Mouse (Mus musculus): ENCODE data around the gene Plekha7. TPM values are rescaled to one million over a fixed set of nuclear protein-coding genes. Genes with fewer than 3 reads are reported as not detected.

The Plekha7 gene
- polyA plus RNA-seq, 1 experiment from 2014 or later: 5.4 TPM

GRCm38 (mm10) chr7:116192096-116192595 lies 116.0 kb downstream of the Plekha7 start:
- Histone ChIP-seq H3K4me1 (peaks cover 3% of the 10 kb centered on the region), H3K36me3 (no peaks in the 10 kb centered on the region), H3K27me3 (replicated peaks) (no peaks in the 10 kb centered on the region), H3K9me3 (replicated peaks) (no peaks in the 10 kb centered on the region), H3K4me3 (replicated peaks) (no peak overlapping the region), H3K27ac (replicated peaks) (no peak overlapping the region), H3K9ac (replicated peaks) (no peak overlapping the region), H3K4me2 (no peak overlapping the region)
- WGBS: 65% methylated on average over 4 of the region's 4 CpGs
- ATAC-seq (ENCODE audit: low FRiP score): no peak

GRCm38 (mm10) chr7:116191138-116191537 lies 117.0 kb downstream of the Plekha7 start:
- H3K27ac ChIP-seq (replicated peaks): no peak overlapping the region

GRCm38 (mm10) chr7:116189708-116190107 lies 118.5 kb downstream of the Plekha7 start:
- H3K4me1 ChIP-seq: peaks cover 22% of the 10 kb centered on the region
- WGBS: 50% methylated on average over 9 of the region's 9 CpGs
- no peak overlapping the region for H3K9ac ChIP-seq (replicated peaks)
- H3K27ac ChIP-seq (replicated peaks): no peak overlapping the region
- H3K4me2 ChIP-seq: no peak overlapping the region
- H3K9me3 ChIP-seq (replicated peaks): no peaks in the 10 kb centered on the region
- no peaks in the 10 kb centered on the region for H3K27me3 ChIP-seq (replicated peaks)
- no peak overlapping the region for H3K4me3 ChIP-seq (replicated peaks)
- no peak for ATAC-seq (ENCODE audit: low FRiP score)
- H3K36me3 ChIP-seq: no peaks in the 10 kb centered on the region

More at GRCm38 (mm10) chr7:116191138-116191537, 117.0 kb downstream of the Plekha7 start:
- 29% methylated on average over 3 of the region's 3 CpGs for WGBS
- H3K36me3 ChIP-seq: no peaks in the 10 kb centered on the region
- no peak overlapping the region for H3K9ac ChIP-seq (replicated peaks)
- H3K27me3 ChIP-seq (replicated peaks): no peaks in the 10 kb centered on the region
- H3K4me2 ChIP-seq: no peak overlapping the region
- ATAC-seq (ENCODE audit: low FRiP score): no peak
- H3K4me3 ChIP-seq (replicated peaks): no peak overlapping the region
- H3K9me3 ChIP-seq (replicated peaks): no peaks in the 10 kb centered on the region
- peaks cover 11% of the 10 kb centered on the region for H3K4me1 ChIP-seq

- Histone ChIP-seq H3K4me1 (peaks cover 31% of the 10 kb centered on the region), H3K4me2 (no peak overlapping the region), H3K4me3 (replicated peaks) (no peak overlapping the region), H3K9ac (replicated peaks) (no peak overlapping the region), H3K27me3 (replicated peaks) (no peaks in the 10 kb centered on the region), H3K9me3 (replicated peaks) (no peaks in the 10 kb centered on the region), H3K36me3 (no peaks in the 10 kb centered on the region), H3K27ac (replicated peaks) (no peak overlapping the region)
- 92% methylated on average over 5 of the region's 5 CpGs for WGBS
- ATAC-seq (ENCODE audit: low FRiP score): no peak
These were observed 119.8 kb downstream of the Plekha7 start for GRCm38 (mm10) chr7:116188391-116188790.

- peaks cover 31% of the 10 kb centered on the region for H3K4me1 ChIP-seq
- no peak overlapping the region for H3K9ac ChIP-seq (replicated peaks)
- H3K27me3 ChIP-seq (replicated peaks): no peaks in the 10 kb centered on the region
- H3K36me3 ChIP-seq: no peaks in the 10 kb centered on the region
- no peak for ATAC-seq (ENCODE audit: low FRiP score)
- H3K9me3 ChIP-seq (replicated peaks): no peaks in the 10 kb centered on the region
- 89% methylated on average over 3 of the region's 3 CpGs for WGBS
- no peak overlapping the region for H3K27ac ChIP-seq (replicated peaks)
- H3K4me3 ChIP-seq (replicated peaks): no peak overlapping the region
- H3K4me2 ChIP-seq: no peak overlapping the region
These were observed 120.7 kb downstream of the Plekha7 start for GRCm38 (mm10) chr7:116187521-116187920.

GRCm38 (mm10) chr7:116186847-116187246 lies 121.3 kb downstream of the Plekha7 start:
- H3K4me1 ChIP-seq: peaks cover 31% of the 10 kb centered on the region
- ATAC-seq (ENCODE audit: low FRiP score): no peak
- no peaks in the 10 kb centered on the region for H3K36me3 ChIP-seq
- H3K9ac ChIP-seq (replicated peaks): no peak overlapping the region
- H3K9me3 ChIP-seq (replicated peaks): no peaks in the 10 kb centered on the region
- no peak overlapping the region for H3K27ac ChIP-seq (replicated peaks)
- WGBS: 84% methylated on average over 1 of the region's 1 CpGs
- H3K27me3 ChIP-seq (replicated peaks): no peaks in the 10 kb centered on the region
- H3K4me3 ChIP-seq (replicated peaks): no peak overlapping the region
- no peak overlapping the region for H3K4me2 ChIP-seq

- Histone ChIP-seq H3K36me3 (no peaks in the 10 kb centered on the region), H3K4me3 (replicated peaks) (no peak overlapping the region), H3K9me3 (replicated peaks) (no peaks in the 10 kb centered on the region), H3K9ac (replicated peaks) (no peak overlapping the region), H3K27ac (replicated peaks) (no peak overlapping the region), H3K4me2 (no peak overlapping the region), H3K27me3 (replicated peaks) (no peaks in the 10 kb centered on the region), H3K4me1 (peaks cover 31% of the 10 kb centered on the region)
- ATAC-seq (ENCODE audit: low FRiP score): no peak
- 58% methylated on average over 5 of the region's 5 CpGs for WGBS
These were observed 122.0 kb downstream of the Plekha7 start for GRCm38 (mm10) chr7:116186156-116186555.

- Histone ChIP-seq H3K9ac (replicated peaks) (no peak overlapping the region), H3K27me3 (replicated peaks) (no peaks in the 10 kb centered on the region), H3K4me3 (replicated peaks) (no peak overlapping the region), H3K36me3 (no peaks in the 10 kb centered on the region), H3K4me1 (peaks cover 31% of the 10 kb centered on the region), H3K9me3 (replicated peaks) (no peaks in the 10 kb centered on the region), H3K4me2 (no peak overlapping the region), H3K27ac (replicated peaks) (peak overlapping the region; percentile 33; the same call in 1 of the 2 replicates)
- 15% methylated on average over 11 of the region's 11 CpGs for WGBS
- no peak for ATAC-seq (ENCODE audit: low FRiP score)
These were observed 123.7 kb downstream of the Plekha7 start for GRCm38 (mm10) chr7:116184358-116185057.

- H3K4me3 ChIP-seq (replicated peaks): no peak overlapping the region
- H3K36me3 ChIP-seq: no peaks in the 10 kb centered on the region
- H3K27me3 ChIP-seq (replicated peaks): no peaks in the 10 kb centered on the region
- WGBS: 89% methylated on average over 1 of the region's 1 CpGs
- peaks cover 31% of the 10 kb centered on the region for H3K4me1 ChIP-seq
- no peaks in the 10 kb centered on the region for H3K9me3 ChIP-seq (replicated peaks)
- no peak overlapping the region for H3K4me2 ChIP-seq
- H3K27ac ChIP-seq (replicated peaks): no peak overlapping the region
- no peak for ATAC-seq (ENCODE audit: low FRiP score)
- H3K9ac ChIP-seq (replicated peaks): no peak overlapping the region
These were observed 125.7 kb downstream of the Plekha7 start for GRCm38 (mm10) chr7:116182451-116182850.

GRCm38 (mm10) chr7:116181444-116181946 lies 126.7 kb downstream of the Plekha7 start:
- Histone ChIP-seq H3K4me2 (no peak overlapping the region), H3K9me3 (replicated peaks) (no peaks in the 10 kb centered on the region), H3K9ac (replicated peaks) (no peak overlapping the region), H3K36me3 (no peaks in the 10 kb centered on the region), H3K27me3 (replicated peaks) (no peaks in the 10 kb centered on the region), H3K27ac (replicated peaks) (no peak overlapping the region), H3K4me3 (replicated peaks) (no peak overlapping the region), H3K4me1 (peaks cover 21% of the 10 kb centered on the region)
- no peak for ATAC-seq (ENCODE audit: low FRiP score)
- WGBS: 89% methylated on average over 5 of the region's 5 CpGs

- ATAC-seq (ENCODE audit: low FRiP score): no peak
- H3K4me1 ChIP-seq: peaks cover under 1% of the 10 kb centered on the region
- H3K4me3 ChIP-seq (replicated peaks): no peak overlapping the region
- no peaks in the 10 kb centered on the region for H3K27me3 ChIP-seq (replicated peaks)
- no peaks in the 10 kb centered on the region for H3K36me3 ChIP-seq
- H3K4me2 ChIP-seq: no peak overlapping the region
- no peak overlapping the region for H3K27ac ChIP-seq (replicated peaks)
- no peaks in the 10 kb centered on the region for H3K9me3 ChIP-seq (replicated peaks)
- H3K9ac ChIP-seq (replicated peaks): no peak overlapping the region
- WGBS: 84% methylated on average over 3 of the region's 3 CpGs
These were observed 129.3 kb downstream of the Plekha7 start for GRCm38 (mm10) chr7:116178916-116179315.

GRCm38 (mm10) chr7:116172774-116173173 lies 135.4 kb downstream of the Plekha7 start:
- ATAC-seq (ENCODE audit: low FRiP score): no peak
- Histone ChIP-seq H3K4me1 (no peaks in the 10 kb centered on the region), H3K4me2 (no peak overlapping the region), H3K27me3 (replicated peaks) (no peaks in the 10 kb centered on the region), H3K9ac (replicated peaks) (no peak overlapping the region), H3K4me3 (replicated peaks) (no peak overlapping the region), H3K36me3 (no peaks in the 10 kb centered on the region), H3K9me3 (replicated peaks) (no peaks in the 10 kb centered on the region), H3K27ac (replicated peaks) (no peak overlapping the region)
- WGBS: 51% methylated on average over 10 of the region's 10 CpGs
